Mouse (Mus musculus) colon, adult 2 months (tissue): ENCODE results near the gene She. TPM values are rescaled to one million over a fixed set of nuclear protein-coding genes. Genes with fewer than 3 reads are reported as not detected.

Experiments
- polyA plus RNA-seq: library from polyadenylated mRNA; depleted of rRNA; stranded (reverse); fragments of >200 nt; gene quantifications from 2 replicates; pipeline ENCODE4 v1.2.3, GENCODE M21; 2012; rRNA removed

The She gene
- 1.3 and 1.4 TPM in 2 replicates for polyA plus RNA-seq

GRCm38 (mm10) chr3:89830815-89831591 is at the start of gene She:
TSS of gene She (plus strand) at chr3:89831370.

Other genes with a start within 250 kb of the She start
- 27.5 and 28.8 TPM in 2 replicates for gene Adar, start 116.3 kb upstream of the She start, polyA plus RNA-seq
- 1.6 and 1.8 TPM in 2 replicates for gene Chrnb2, start 66.7 kb upstream of the She start, polyA plus RNA-seq
- gene Ube2q1, start 57.8 kb upstream of the She start, polyA plus RNA-seq = 22.5 and 25.7 TPM in 2 replicates
- gene Il6ra, start 81.8 kb downstream of the She start, polyA plus RNA-seq = 6.9 and 7.0 TPM in 2 replicates
- 16.1 and 22.6 TPM in 2 replicates for gene Atp8b2, start 132.1 kb downstream of the She start, polyA plus RNA-seq
- 18.0 and 23.4 TPM in 2 replicates for gene Hax1, start 167.4 kb downstream of the She start, polyA plus RNA-seq
- gene 4933434E20Rik, start 220.3 kb downstream of the She start, polyA plus RNA-seq = 16.8 and 21.8 TPM in 2 replicates
- gene Ubap2l, start 221.3 kb downstream of the She start, polyA plus RNA-seq = 64.1 and 73.2 TPM in 2 replicates
- gene Tpm3, start 241.3 kb downstream of the She start, polyA plus RNA-seq = 88.0 and 102 TPM in 2 replicates